Mouse (Mus musculus) central nervous system, embryonic 18 days (tissue): ENCODE measurements around the gene Gpr84. TPM values are rescaled to one million over a fixed set of nuclear protein-coding genes. Genes with fewer than 3 reads are reported as not detected.

Source experiments
- polyA plus RNA-seq: library from polyadenylated mRNA; depleted of rRNA; stranded (reverse); fragments of >200 nt; gene quantifications from 2 replicates; pipeline ENCODE4 v1.2.3, GENCODE M21; 2012; rRNA removed

Gene Gpr84
- polyA plus RNA-seq = 0.27 and 0.31 TPM in 2 replicates

GRCm38 (mm10) chr15:103310365-103310910 is at the start of gene Gpr84:
Gene Gpr84, minus strand, starts transcription at chr15:103310612.

GRCm38 (mm10) chr15:103339961-103340337 is 29.5 kb upstream of the Gpr84 start, which contains the start of gene Zfp385a:
Gene Zfp385a, minus strand, starts transcription at chr15:103340093.

GRCm38 (mm10) chr15:103272419-103273279 is 37.8 kb downstream of the Gpr84 start, which contains the start of gene Copz1:
Gene Copz1, plus strand, starts transcription at chr15:103272714.

Other genes starting within 250 kb of the Gpr84 start
- 27.0 and 30.0 TPM in 2 replicates for gene Smug1, start 143.5 kb downstream of the Gpr84 start, polyA plus RNA-seq
- gene Cbx5, start 70.8 kb downstream of the Gpr84 start, polyA plus RNA-seq = 86.8 and 91.8 TPM in 2 replicates
- gene Hnrnpa1, start 70.2 kb downstream of the Gpr84 start, polyA plus RNA-seq = 1,022 and 1,097 TPM in 2 replicates
- gene Nfe2, start 52.2 kb downstream of the Gpr84 start, polyA plus RNA-seq = 0.25 and 0.32 TPM in 2 replicates
- 160 and 164 TPM in 2 replicates for gene Copz1, start 37.9 kb downstream of the Gpr84 start, polyA plus RNA-seq
- gene Zfp385a, start 29.5 kb upstream of the Gpr84 start, polyA plus RNA-seq = 20.7 and 25.0 TPM in 2 replicates
- gene Itga5, start 56.2 kb upstream of the Gpr84 start, polyA plus RNA-seq = 5.1 and 6.9 TPM in 2 replicates
- 0.15 TPM in 1 of 2 replicates, not detected in the other for gene Gtsf1, start 119.9 kb upstream of the Gpr84 start, polyA plus RNA-seq
- gene Gtsf2, start 137.9 kb upstream of the Gpr84 start, polyA plus RNA-seq = 0.25 TPM in 1 of 2 replicates, not detected in the other
- 1.7 and 2.0 TPM in 2 replicates for gene Nckap1l, start 143.2 kb upstream of the Gpr84 start, polyA plus RNA-seq
- 89.9 and 93.7 TPM in 2 replicates for gene Pde1b, start 192.4 kb upstream of the Gpr84 start, polyA plus RNA-seq
- 107 and 113 TPM in 2 replicates for gene Ppp1r1a, start 227.4 kb upstream of the Gpr84 start, polyA plus RNA-seq